Mouse (Mus musculus) olfactory bulb, adult 2 months (tissue): Measurements from ENCODE around the gene Inka1.

Experiments used
- CTCF ChIP-seq: fragments of 200-500 bp; IDR thresholded peaks from 2 replicates; pipeline ENCODE4 v1.5.1; 2012; ENCODE audit warnings: low read depth, mild to moderate bottlenecking, low read length, moderate library complexity; ENCODE audit not compliant: insufficient read depth
- POLR2A ChIP-seq: fragments of 200-500 bp; IDR thresholded peaks from 2 replicates; pipeline ENCODE4 v1.6.1; 2012; ENCODE audit warnings: mild to moderate bottlenecking, low read depth, low read length, moderate library complexity; ENCODE audit not compliant: insufficient read depth

GRCm38 (mm10) chr9:107960928-107961327 is 24.8 kb downstream of the Inka1 start:
- TF ChIP-seq CTCF = no peak
- TF ChIP-seq POLR2A = no peak
